Mouse (Mus musculus): ENCODE measurements around the gene Sycp3. TPM values are rescaled to one million over a fixed set of nuclear protein-coding genes. Genes with fewer than 3 reads are reported as not detected.

Gene Sycp3
- not detected in 2 replicates for total RNA-seq (2012; rRNA removed)
- polyA plus RNA-seq (2012; ENCODE audit: insufficient read depth in 1 of 2, insufficient read length in 2 of 2, low read depth in 1 of 2, low replicate concordance in 2 of 2, missing spikeins in 1 of 2): not detected

- Histone ChIP-seq H3K27me3 (ENCODE audit: control insufficient read depth in 1 of 2, insufficient read depth in 2 of 2, low read length in 2 of 2) (no peaks in the 10 kb centered on the region), H3K79me2 (ENCODE audit: control insufficient read depth, insufficient read depth, low read length, poor library complexity) (no peaks in the 10 kb centered on the region), H3K27ac (ENCODE audit: control insufficient read depth, low read depth, low read length) (no peak within 1 kb of the TSS), H3K36me3 (ENCODE audit: control insufficient read depth in 1 of 2, insufficient read depth in 2 of 2, low read length in 2 of 2) (no peaks in the 10 kb centered on the region), H3K9me3 (replicated peaks; ENCODE audit: insufficient read depth, low read length) (no peaks in the 10 kb centered on the region), H3K4me1 (ENCODE audit: control insufficient read depth in 1 of 2, insufficient read depth in 2 of 2, low read length in 2 of 2) (no peaks in the 10 kb centered on the region), H3K9ac (ENCODE audit: control insufficient read depth, low read depth, low read length, poor library complexity, severe bottlenecking) (no peak within 1 kb of the TSS), H3K4me3 (ENCODE audit: control insufficient read depth in 1 of 2, insufficient read depth in 1 of 2, low read depth in 2 of 2, low read length in 2 of 2) (no peak within 1 kb of the TSS)
- TF ChIP-seq ZNF384 (IDR thresholded peaks at IDR 0.05; ENCODE audit: low read depth, low read length) (no peak), POLR2AphosphoS5 (IDR thresholded peaks at IDR 0.05; ENCODE audit: borderline replicate concordance, low read depth, low read length) (no peak), USF1 (IDR thresholded peaks at IDR 0.05; ENCODE audit: low read depth, low read length) (no peak), RCOR1 (IDR thresholded peaks at IDR 0.05; ENCODE audit: low read depth, low read length) (no peak), CHD1 (IDR thresholded peaks at IDR 0.05; ENCODE audit: low read depth, low read length) (no peak), UBTF (IDR thresholded peaks at IDR 0.05; ENCODE audit: borderline replicate concordance, insufficient read depth, low read depth, low read length) (no peak), MAZ (IDR thresholded peaks at IDR 0.05; ENCODE audit: low read depth, low read length) (no peak), CTCF (IDR thresholded peaks at IDR 0.05 in 2 of 3, conservative IDR thresholded peaks at IDR 0.05 in 1 of 3; ENCODE audit: control insufficient read depth in 1 of 3, insufficient read depth in 1 of 3, low read depth in 2 of 3, low read length in 3 of 3, poor library complexity in 1 of 3, severe bottlenecking in 1 of 3) (no peak), HCFC1 (IDR thresholded peaks at IDR 0.05; ENCODE audit: low read depth, low read length) (no peak), MYC (IDR thresholded peaks at IDR 0.05; ENCODE audit: low read depth, low read length) (no peak), KAT2A (conservative IDR thresholded peaks at IDR 0.05; ENCODE audit: low read depth, low read length) (no peak), JUND (IDR thresholded peaks at IDR 0.05; ENCODE audit: low read depth, low read length) (no peak), MAX (IDR thresholded peaks at IDR 0.05; ENCODE audit: low read length) (no peak), POLR2A (IDR thresholded peaks at IDR 0.05; ENCODE audit: control insufficient read depth in 1 of 2, insufficient read depth in 1 of 2, low read depth in 1 of 2, low read length in 2 of 2, poor library complexity in 1 of 2) (no peak), MEF2A (IDR thresholded peaks at IDR 0.05; ENCODE audit: extremely low read depth, insufficient replicate concordance, low read depth, low read length, poor library complexity, severe bottlenecking) (no peak), ZC3H11A (IDR thresholded peaks at IDR 0.05; ENCODE audit: low read depth, low read length) (no peak), SIN3A (IDR thresholded peaks at IDR 0.05; ENCODE audit: low read length) (no peak), RAD21 (IDR thresholded peaks at IDR 0.05; ENCODE audit: low read depth, low read length) (no peak)
- no peak for DNase-seq (ENCODE audit: low read depth, low spot score)
Measured at GRCm38 (mm10) chr10:88459502-88459992, at the start of gene Sycp3. Gene Sycp3 (plus strand): TSS chr10:88459569.

- Histone ChIP-seq H3K4me3 (ENCODE audit: control insufficient read depth in 1 of 2, insufficient read depth in 1 of 2, low read depth in 2 of 2, low read length in 2 of 2) (no peak overlapping the region), H3K36me3 (ENCODE audit: control insufficient read depth in 1 of 2, insufficient read depth in 2 of 2, low read length in 2 of 2) (peaks cover 0 to 2% of the 10 kb centered on the region in 2 experiments; a peak in 1 of 4 replicates), H3K9me3 (replicated peaks; ENCODE audit: insufficient read depth, low read length) (no peaks in the 10 kb centered on the region), H3K9ac (ENCODE audit: control insufficient read depth, low read depth, low read length, poor library complexity, severe bottlenecking) (no peak overlapping the region), H3K79me2 (ENCODE audit: control insufficient read depth, insufficient read depth, low read length, poor library complexity) (no peaks in the 10 kb centered on the region), H3K4me1 (ENCODE audit: control insufficient read depth in 1 of 2, insufficient read depth in 2 of 2, low read length in 2 of 2) (no peaks in the 10 kb centered on the region), H3K27ac (ENCODE audit: control insufficient read depth, low read depth, low read length) (no peak overlapping the region), H3K27me3 (ENCODE audit: control insufficient read depth in 1 of 2, insufficient read depth in 2 of 2, low read length in 2 of 2) (no peaks in the 10 kb centered on the region)
- no peak for TF ChIP-seq CTCF (IDR thresholded peaks at IDR 0.05 in 2 of 3, conservative IDR thresholded peaks at IDR 0.05 in 1 of 3; ENCODE audit: control insufficient read depth in 1 of 3, insufficient read depth in 1 of 3, low read depth in 2 of 3, low read length in 3 of 3, poor library complexity in 1 of 3, severe bottlenecking in 1 of 3)
- TF ChIP-seq MEF2A (IDR thresholded peaks at IDR 0.05; ENCODE audit: extremely low read depth, insufficient replicate concordance, low read depth, low read length, poor library complexity, severe bottlenecking): no peak
- TF ChIP-seq POLR2A (IDR thresholded peaks at IDR 0.05; ENCODE audit: control insufficient read depth in 1 of 2, insufficient read depth in 1 of 2, low read depth in 1 of 2, low read length in 2 of 2, poor library complexity in 1 of 2): no peak
- TF ChIP-seq TBP (IDR thresholded peaks at IDR 0.05; ENCODE audit: low read depth, low read length): no peak
- TF ChIP-seq E2F4 (IDR thresholded peaks at IDR 0.05; ENCODE audit: borderline replicate concordance, low read depth, low read length): no peak
- no peak for TF ChIP-seq SIN3A (IDR thresholded peaks at IDR 0.05; ENCODE audit: low read length)
- no peak for TF ChIP-seq MYC (IDR thresholded peaks at IDR 0.05; ENCODE audit: low read depth, low read length)
- TF ChIP-seq NRF1 (IDR thresholded peaks at IDR 0.05; ENCODE audit: insufficient read depth, low read depth, low read length, poor library complexity, severe bottlenecking): no peak
- TF ChIP-seq RCOR1 (IDR thresholded peaks at IDR 0.05; ENCODE audit: low read depth, low read length): no peak
- TF ChIP-seq ETS1 (IDR thresholded peaks at IDR 0.05; ENCODE audit: low read depth, low read length): no peak
- no peak for TF ChIP-seq ZNF384 (IDR thresholded peaks at IDR 0.05; ENCODE audit: low read depth, low read length)
- no peak for TF ChIP-seq ZKSCAN1 (IDR thresholded peaks at IDR 0.05; ENCODE audit: low read depth, low read length)
- DNase-seq (ENCODE audit: low read depth, low spot score): no peak
Measured at GRCm38 (mm10) chr10:88409751-88410150, 49.6 kb upstream of the Sycp3 start.

Data from MEL (cell line).